Mouse (Mus musculus): ENCODE results near the gene Snap91.

The Snap91 gene

GRCm38 (mm10) chr9:86814340-86814739 is 66.1 kb downstream of the Snap91 start:
- DNase-seq (ENCODE audit: low spot score) = no peak

- no peak for DNase-seq (ENCODE audit: low spot score)
Observed at GRCm38 (mm10) chr9:86813327-86813726, 67.1 kb downstream of the Snap91 start.

GRCm38 (mm10) chr9:86810696-86811232 is 69.7 kb downstream of the Snap91 start:
- peak; percentile 29 for DNase-seq (ENCODE audit: low spot score)

GRCm38 (mm10) chr9:86810213-86810612 is 70.2 kb downstream of the Snap91 start:
- DNase-seq (ENCODE audit: low spot score) = no peak

- DNase-seq (ENCODE audit: low spot score) = peak; percentile 76
Observed at GRCm38 (mm10) chr9:86800600-86801163, 79.8 kb downstream of the Snap91 start.

- DNase-seq (ENCODE audit: low spot score) = no peak
Observed at GRCm38 (mm10) chr9:86799099-86799498, 81.4 kb downstream of the Snap91 start.

GRCm38 (mm10) chr9:86798686-86799085 is 81.8 kb downstream of the Snap91 start:
- DNase-seq (ENCODE audit: low spot score) = no peak

- no peak for DNase-seq (ENCODE audit: low spot score)
Observed at GRCm38 (mm10) chr9:86798129-86798528, 82.3 kb downstream of the Snap91 start.

GRCm38 (mm10) chr9:86797553-86797952 is 82.9 kb downstream of the Snap91 start:
- DNase-seq (ENCODE audit: low spot score) = no peak

GRCm38 (mm10) chr9:86795236-86795635 is 85.2 kb downstream of the Snap91 start:
- DNase-seq (ENCODE audit: low spot score) = peak; percentile 13

GRCm38 (mm10) chr9:86791927-86792326 is 88.5 kb downstream of the Snap91 start:
- DNase-seq (ENCODE audit: low spot score) = no peak

GRCm38 (mm10) chr9:86789186-86789585 is 91.3 kb downstream of the Snap91 start:
- DNase-seq (ENCODE audit: low spot score) = no peak

- DNase-seq (ENCODE audit: low spot score) = no peak
Observed at GRCm38 (mm10) chr9:86782836-86783235, 97.6 kb downstream of the Snap91 start.

GRCm38 (mm10) chr9:86781426-86781825 is 99.0 kb downstream of the Snap91 start:
- DNase-seq (ENCODE audit: low spot score) = no peak

GRCm38 (mm10) chr9:86778212-86778611 is 102.2 kb downstream of the Snap91 start:
- DNase-seq (ENCODE audit: low spot score) = no peak

GRCm38 (mm10) chr9:86777309-86777708 is 103.1 kb downstream of the Snap91 start:
- no peak for DNase-seq (ENCODE audit: low spot score)

GRCm38 (mm10) chr9:86775374-86775773 is 105.1 kb downstream of the Snap91 start:
- DNase-seq (ENCODE audit: low spot score) = no peak

GRCm38 (mm10) chr9:86773996-86774395 is 106.5 kb downstream of the Snap91 start:
- no peak for DNase-seq (ENCODE audit: low spot score)

GRCm38 (mm10) chr9:86772897-86773296 is 107.6 kb downstream of the Snap91 start:
- DNase-seq (ENCODE audit: low spot score) = no peak

GRCm38 (mm10) chr9:86766991-86767390 is 113.5 kb downstream of the Snap91 start:
- DNase-seq (ENCODE audit: low spot score) = no peak

- no peak for DNase-seq (ENCODE audit: low spot score)
Observed at GRCm38 (mm10) chr9:86764002-86764401, 116.5 kb downstream of the Snap91 start.

- no peak for DNase-seq (ENCODE audit: low spot score)
Observed at GRCm38 (mm10) chr9:86762477-86763376, 117.7 kb downstream of the Snap91 start.

- DNase-seq (ENCODE audit: low spot score) = peak; percentile 82
Observed at GRCm38 (mm10) chr9:86745926-86746581, 134.4 kb downstream of the Snap91 start.

Data from retina, embryonic 14.5 days (tissue).